Mouse (Mus musculus): ENCODE measurements around the gene Nomo1.

The Nomo1 gene

GRCm38 (mm10) chr7:46033109-46033869 lies at the start of gene Nomo1:
Gene Nomo1, plus strand, starts transcription at chr7:46033698.
- peak; percentile 95 for DNase-seq

GRCm38 (mm10) chr7:45986893-45987292 lies 46.6 kb upstream of the Nomo1 start:
- no peak for DNase-seq

- no peak for DNase-seq
Observed at GRCm38 (mm10) chr7:45988344-45988743, 45.2 kb upstream of the Nomo1 start.

- no peak for DNase-seq
Observed at GRCm38 (mm10) chr7:45992470-45992869, 41.0 kb upstream of the Nomo1 start.

- no peak for DNase-seq
Observed at GRCm38 (mm10) chr7:46000577-46000976, 32.9 kb upstream of the Nomo1 start.

GRCm38 (mm10) chr7:46002748-46003147 lies 30.8 kb upstream of the Nomo1 start:
- no peak for DNase-seq

GRCm38 (mm10) chr7:46009578-46009977 lies 23.9 kb upstream of the Nomo1 start:
- peak; percentile 68 for DNase-seq

GRCm38 (mm10) chr7:46012121-46012520 lies 21.4 kb upstream of the Nomo1 start:
- no peak for DNase-seq

GRCm38 (mm10) chr7:46013266-46014010 lies 20.1 kb upstream of the Nomo1 start:
- DNase-seq, result no peak

GRCm38 (mm10) chr7:46019594-46019993 lies 13.9 kb upstream of the Nomo1 start:
- no peak for DNase-seq

GRCm38 (mm10) chr7:46021951-46022350 lies 11.5 kb upstream of the Nomo1 start:
- DNase-seq, result no peak

GRCm38 (mm10) chr7:46025436-46025835 lies 8.1 kb upstream of the Nomo1 start:
- no peak for DNase-seq

GRCm38 (mm10) chr7:46028681-46029080 lies 4.8 kb upstream of the Nomo1 start:
- no peak for DNase-seq

- DNase-seq, result no peak
Observed at GRCm38 (mm10) chr7:46029299-46030144, 4.0 kb upstream of the Nomo1 start.

- DNase-seq, result no peak
Observed at GRCm38 (mm10) chr7:46030145-46030488, 3.4 kb upstream of the Nomo1 start, which contains the start of gene Abcc6. Gene Abcc6, minus strand, starts transcription at chr7:46030302.

GRCm38 (mm10) chr7:46031075-46031474 lies 2.4 kb upstream of the Nomo1 start:
- no peak for DNase-seq

GRCm38 (mm10) chr7:46033870-46034337 lies 406 bp downstream of the Nomo1 start:
- DNase-seq, result no peak

- DNase-seq, result no peak
Observed at GRCm38 (mm10) chr7:46034991-46035390, 1.5 kb downstream of the Nomo1 start.

GRCm38 (mm10) chr7:46035468-46035867 lies 2.0 kb downstream of the Nomo1 start:
- DNase-seq, result no peak

- DNase-seq, result no peak
Observed at GRCm38 (mm10) chr7:46037433-46037832, 3.9 kb downstream of the Nomo1 start.

- no peak for DNase-seq
Observed at GRCm38 (mm10) chr7:46039873-46040272, 6.4 kb downstream of the Nomo1 start.

GRCm38 (mm10) chr7:46044106-46044505 lies 10.6 kb downstream of the Nomo1 start:
- no peak for DNase-seq

GRCm38 (mm10) chr7:46045882-46046281 lies 12.4 kb downstream of the Nomo1 start:
- no peak for DNase-seq

Measured in cerebellum, adult 9-10 months (tissue).